Mouse (Mus musculus): Measurements from ENCODE around the gene Sfxn5. TPM values are rescaled to one million over a fixed set of nuclear protein-coding genes. Genes with fewer than 3 reads are reported as not detected.
A peak's percentile ranks its signal among the peaks of the same experiment; 100 is the strongest.

The Sfxn5 gene
- polyA plus RNA-seq, 2 experiments = 0.77 to 1.2 TPM

GRCm38 (mm10) chr6:85344929-85345328 lies 11.7 kb upstream of the Sfxn5 start:
- no peaks in the 10 kb centered on the region for H3K4me1 ChIP-seq (replicated peaks; ENCODE audit: control insufficient read depth in 2 of 2, insufficient read depth in 2 of 2, low read length in 1 of 2)
- ATAC-seq (ENCODE audit: insufficient read depth) = no peak
- H3K27ac ChIP-seq = no peak overlapping the region
- no peaks in the 10 kb centered on the region for H3K9me3 ChIP-seq (ENCODE audit: control insufficient read depth, low read length)
- H3K4me2 ChIP-seq (ENCODE audit: low read depth) = no peak overlapping the region
- no peak for DNase-seq (ENCODE audit: low read depth in 3 of 3, low spot score in 3 of 3)
- H3K27me3 ChIP-seq (ENCODE audit: control insufficient read depth, insufficient read depth, low read length) = no peaks in the 10 kb centered on the region
- no peak overlapping the region for H3K4me3 ChIP-seq (ENCODE audit: insufficient read depth in 1 of 2, low read depth in 2 of 2, low read length in 2 of 2)
- TF ChIP-seq EP300 (IDR thresholded peaks at IDR 0.05; ENCODE audit: low read depth) (no peak), CTCF (IDR thresholded peaks at IDR 0.05; ENCODE audit: low read depth) (no peak)
- no peak overlapping the region for H3K9ac ChIP-seq (replicated peaks)
- no peaks in the 10 kb centered on the region for H3K36me3 ChIP-seq (replicated peaks; ENCODE audit: control insufficient read depth, insufficient read depth, low read depth)

GRCm38 (mm10) chr6:85343027-85343426 lies 9.8 kb upstream of the Sfxn5 start:
- no peaks in the 10 kb centered on the region for H3K27me3 ChIP-seq (ENCODE audit: control insufficient read depth, insufficient read depth, low read length)
- H3K9me3 ChIP-seq (ENCODE audit: control insufficient read depth, low read length) = no peaks in the 10 kb centered on the region
- TF ChIP-seq EP300 (IDR thresholded peaks at IDR 0.05; ENCODE audit: low read depth) = no peak
- H3K4me3 ChIP-seq (ENCODE audit: insufficient read depth in 1 of 2, low read depth in 2 of 2, low read length in 2 of 2) = no peak overlapping the region
- no peak overlapping the region for H3K9ac ChIP-seq (replicated peaks)
- no peak overlapping the region for H3K4me2 ChIP-seq (ENCODE audit: low read depth)
- ATAC-seq (ENCODE audit: insufficient read depth) = no peak
- H3K27ac ChIP-seq = no peak overlapping the region
- no peaks in the 10 kb centered on the region for H3K4me1 ChIP-seq (replicated peaks; ENCODE audit: control insufficient read depth in 2 of 2, insufficient read depth in 2 of 2, low read length in 1 of 2)
- DNase-seq (ENCODE audit: low read depth in 3 of 3, low spot score in 3 of 3) = no peak
- no peaks in the 10 kb centered on the region for H3K36me3 ChIP-seq (replicated peaks; ENCODE audit: control insufficient read depth, insufficient read depth, low read depth)
- WGBS (ENCODE audit: insufficient replicate concordance) = 74% methylated on average over 8 of the region's 8 CpGs

DNA sequence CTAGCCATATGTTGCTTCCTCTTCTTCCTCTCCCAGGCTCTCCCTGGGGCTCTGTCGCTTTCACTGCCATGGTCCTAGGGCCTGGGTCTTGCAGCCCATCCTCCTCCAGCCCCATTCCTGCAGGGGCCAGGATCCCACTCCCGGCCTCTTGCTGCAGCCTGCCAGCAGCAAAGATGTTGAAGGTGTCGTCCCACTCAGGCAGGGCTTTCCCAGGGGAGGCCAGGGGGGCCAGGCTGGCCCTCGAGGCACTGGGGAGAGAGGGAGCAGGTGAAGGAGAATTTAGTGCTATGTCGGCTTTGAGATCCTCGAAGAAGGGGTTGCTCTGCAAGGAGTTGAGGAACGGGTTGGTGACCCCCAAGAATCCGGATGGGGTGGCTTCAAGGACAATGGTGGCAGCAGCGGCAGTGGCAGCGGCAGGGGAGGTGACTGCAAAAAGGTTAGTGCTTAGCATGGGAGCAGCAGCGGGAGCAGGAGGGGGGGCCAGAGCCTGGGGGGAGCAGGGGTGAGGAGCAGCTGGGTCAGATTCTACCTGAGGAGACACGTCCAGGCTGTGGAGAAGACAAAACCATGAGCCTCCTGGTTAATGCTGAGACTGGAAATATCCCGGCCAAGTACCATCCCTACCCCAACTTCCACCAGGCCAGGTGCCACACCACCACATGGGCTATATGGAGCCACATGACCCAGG lies 8.7 kb upstream of the Sfxn5 start:
- no peaks in the 10 kb centered on the region for H3K27me3 ChIP-seq (ENCODE audit: control insufficient read depth, insufficient read depth, low read length)
- no peaks in the 10 kb centered on the region for H3K4me1 ChIP-seq (replicated peaks; ENCODE audit: control insufficient read depth in 2 of 2, insufficient read depth in 2 of 2, low read length in 1 of 2)
- H3K36me3 ChIP-seq (replicated peaks; ENCODE audit: control insufficient read depth, insufficient read depth, low read depth) = no peaks in the 10 kb centered on the region
- DNase-seq (ENCODE audit: low read depth in 3 of 3, low spot score in 3 of 3) = no peak
- H3K4me2 ChIP-seq (ENCODE audit: low read depth) = no peak overlapping the region
- TF ChIP-seq EP300 (IDR thresholded peaks at IDR 0.05; ENCODE audit: low read depth) (no peak), CTCF (IDR thresholded peaks at IDR 0.05; ENCODE audit: low read depth) (no peak)
- no peak overlapping the region for H3K4me3 ChIP-seq (ENCODE audit: insufficient read depth in 1 of 2, low read depth in 2 of 2, low read length in 2 of 2)
- no peak overlapping the region for H3K27ac ChIP-seq
- no peak for ATAC-seq (ENCODE audit: insufficient read depth)
- H3K9me3 ChIP-seq (ENCODE audit: control insufficient read depth, low read length) = no peaks in the 10 kb centered on the region
- 54% methylated on average over 13 of the region's 13 CpGs for WGBS (ENCODE audit: insufficient replicate concordance)
- H3K9ac ChIP-seq (replicated peaks) = no peak overlapping the region

GRCm38 (mm10) chr6:85340184-85340583 lies 7.0 kb upstream of the Sfxn5 start:
- Histone ChIP-seq H3K9ac (replicated peaks) (no peak overlapping the region), H3K36me3 (replicated peaks; ENCODE audit: control insufficient read depth, insufficient read depth, low read depth) (no peaks in the 10 kb centered on the region), H3K9me3 (ENCODE audit: control insufficient read depth, low read length) (no peaks in the 10 kb centered on the region), H3K4me1 (replicated peaks; ENCODE audit: control insufficient read depth in 2 of 2, insufficient read depth in 2 of 2, low read length in 1 of 2) (no peaks in the 10 kb centered on the region), H3K27me3 (ENCODE audit: control insufficient read depth, insufficient read depth, low read length) (no peaks in the 10 kb centered on the region), H3K4me2 (ENCODE audit: low read depth) (no peak overlapping the region), H3K27ac (no peak overlapping the region), H3K4me3 (ENCODE audit: insufficient read depth in 1 of 2, low read depth in 2 of 2, low read length in 2 of 2) (no peak overlapping the region)
- 48% methylated on average over 12 of the region's 12 CpGs for WGBS (ENCODE audit: insufficient replicate concordance)
- ATAC-seq (ENCODE audit: insufficient read depth) (no peak), DNase-seq (ENCODE audit: low read depth in 3 of 3, low spot score in 3 of 3) (no peak)
- TF ChIP-seq CTCF (IDR thresholded peaks at IDR 0.05; ENCODE audit: low read depth) (no peak), EP300 (IDR thresholded peaks at IDR 0.05; ENCODE audit: low read depth) (no peak)

- Histone ChIP-seq H3K4me3 (ENCODE audit: insufficient read depth in 1 of 2, low read depth in 2 of 2, low read length in 2 of 2) (no peak overlapping the region), H3K9me3 (ENCODE audit: control insufficient read depth, low read length) (no peaks in the 10 kb centered on the region), H3K4me1 (replicated peaks; ENCODE audit: control insufficient read depth in 2 of 2, insufficient read depth in 2 of 2, low read length in 1 of 2) (no peaks in the 10 kb centered on the region), H3K9ac (replicated peaks) (no peak overlapping the region), H3K27me3 (ENCODE audit: control insufficient read depth, insufficient read depth, low read length) (no peaks in the 10 kb centered on the region), H3K27ac (no peak overlapping the region), H3K4me2 (ENCODE audit: low read depth) (no peak overlapping the region), H3K36me3 (replicated peaks; ENCODE audit: control insufficient read depth, insufficient read depth, low read depth) (no peaks in the 10 kb centered on the region)
- no peak for DNase-seq (ENCODE audit: low read depth in 3 of 3, low spot score in 3 of 3)
- ATAC-seq (ENCODE audit: insufficient read depth) = no peak
- 44% methylated on average over 1 of the region's 1 CpGs for WGBS (ENCODE audit: insufficient replicate concordance)
- peak; percentile 80 for TF ChIP-seq CTCF (IDR thresholded peaks at IDR 0.05; ENCODE audit: low read depth)
- no peak for TF ChIP-seq EP300 (IDR thresholded peaks at IDR 0.05; ENCODE audit: low read depth)
Observed at GRCm38 (mm10) chr6:85339273-85339901, 6.2 kb upstream of the Sfxn5 start.

All from liver, embryonic 14.5 days (tissue).